Mouse (Mus musculus) adrenal gland, postnatal 25 days (tissue): ENCODE data around the gene Notch4. TPM values are rescaled to one million over a fixed set of nuclear protein-coding genes. Genes with fewer than 3 reads are reported as not detected.

Experiments used
- DNase-seq: peaks from one replicate; pipeline ENCODE4 v3.0.0; 2021; ENCODE audit warnings: mixed read lengths
- total RNA-seq: library from RNA; stranded (reverse); gene quantifications from 2 replicates; pipeline ENCODE4 v1.2.3, GENCODE M21; 2021

Notch4 gene
- total RNA-seq, 1 experiment from 2014 or later: 29.5 TPM

DNA sequence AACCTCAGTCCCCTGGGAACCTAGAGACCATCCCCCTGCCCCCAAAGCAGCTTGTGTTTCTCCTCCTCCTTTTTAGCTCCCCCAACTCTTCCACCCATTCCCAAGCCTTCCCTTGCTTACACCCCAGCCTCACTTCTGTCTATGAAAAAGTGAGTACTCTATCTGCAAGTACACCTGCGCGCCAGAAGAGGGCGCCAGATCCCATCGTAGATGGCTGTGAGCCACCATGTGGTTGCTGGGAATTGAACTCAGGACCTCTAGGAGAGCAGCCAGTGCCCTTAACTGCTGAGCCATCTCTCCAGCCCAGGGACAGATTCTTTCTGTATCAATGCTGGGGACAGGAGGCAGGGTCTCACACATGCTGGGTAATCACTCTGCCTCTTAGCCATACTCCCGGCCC, 7.8 kb downstream of the Notch4 start:
- no peak for DNase-seq

GRCm38 (mm10) chr17:34572361-34572760, 8.3 kb downstream of the Notch4 start:
- DNase-seq: no peak

- DNase-seq: no peak
These were observed 12.5 kb downstream of the Notch4 start for GRCm38 (mm10) chr17:34576577-34576976.

GRCm38 (mm10) chr17:34578070-34578469, 14.0 kb downstream of the Notch4 start:
- DNase-seq: no peak

DNA sequence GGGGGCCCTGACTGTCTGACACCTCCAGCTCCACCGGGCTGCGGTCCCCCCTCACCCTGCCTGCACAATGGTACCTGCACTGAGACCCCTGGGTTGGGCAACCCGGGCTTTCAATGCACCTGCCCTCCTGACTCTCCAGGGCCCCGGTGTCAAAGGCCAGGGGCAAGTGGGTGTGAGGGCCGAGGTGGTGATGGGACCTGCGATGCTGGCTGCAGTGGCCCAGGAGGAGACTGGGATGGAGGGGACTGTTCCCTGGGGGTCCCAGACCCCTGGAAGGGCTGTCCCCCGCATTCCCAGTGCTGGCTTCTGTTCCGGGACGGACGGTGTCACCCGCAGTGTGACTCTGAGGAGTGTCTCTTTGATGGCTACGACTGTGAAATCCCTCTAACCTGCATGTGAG, 18.5 kb downstream of the Notch4 start:
- DNase-seq: no peak

DNA sequence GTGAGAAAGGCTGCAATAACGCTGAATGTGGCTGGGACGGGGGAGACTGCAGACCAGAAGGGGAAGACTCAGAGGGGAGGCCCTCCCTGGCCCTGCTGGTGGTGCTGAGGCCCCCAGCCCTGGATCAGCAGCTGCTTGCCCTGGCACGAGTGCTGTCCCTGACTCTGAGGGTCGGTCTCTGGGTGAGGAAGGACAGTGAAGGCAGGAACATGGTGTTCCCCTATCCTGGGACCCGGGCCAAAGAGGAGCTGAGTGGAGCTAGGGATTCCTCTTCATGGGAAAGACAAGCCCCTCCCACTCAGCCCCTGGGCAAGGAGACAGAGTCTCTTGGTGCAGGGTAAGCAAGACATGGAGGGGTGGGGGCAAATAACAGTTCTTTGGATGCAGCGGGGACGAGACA, 19.3 kb downstream of the Notch4 start:
- DNase-seq: no peak

GRCm38 (mm10) chr17:34583819-34584218, 19.8 kb downstream of the Notch4 start:
- no peak for DNase-seq

DNA sequence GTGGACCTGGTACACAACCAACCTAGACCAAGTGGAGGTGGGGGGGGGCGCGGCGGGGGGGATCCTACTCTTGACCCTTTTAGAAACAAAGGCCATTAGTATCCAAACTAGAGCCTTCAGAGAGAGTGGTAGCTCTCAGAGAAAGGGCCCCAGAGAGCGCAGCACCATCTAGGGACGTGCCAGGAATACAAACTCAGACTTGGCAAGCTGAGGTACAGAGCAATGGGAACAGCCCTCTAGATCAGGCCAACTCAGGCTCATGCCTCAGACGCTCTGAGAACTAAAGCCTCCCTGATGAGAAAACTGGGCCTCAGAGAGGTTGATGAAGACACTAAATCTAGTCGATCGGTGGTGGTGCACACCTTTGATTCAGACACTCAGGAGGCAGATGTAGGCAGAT, 21.1 kb downstream of the Notch4 start:
- DNase-seq: no peak

DNA sequence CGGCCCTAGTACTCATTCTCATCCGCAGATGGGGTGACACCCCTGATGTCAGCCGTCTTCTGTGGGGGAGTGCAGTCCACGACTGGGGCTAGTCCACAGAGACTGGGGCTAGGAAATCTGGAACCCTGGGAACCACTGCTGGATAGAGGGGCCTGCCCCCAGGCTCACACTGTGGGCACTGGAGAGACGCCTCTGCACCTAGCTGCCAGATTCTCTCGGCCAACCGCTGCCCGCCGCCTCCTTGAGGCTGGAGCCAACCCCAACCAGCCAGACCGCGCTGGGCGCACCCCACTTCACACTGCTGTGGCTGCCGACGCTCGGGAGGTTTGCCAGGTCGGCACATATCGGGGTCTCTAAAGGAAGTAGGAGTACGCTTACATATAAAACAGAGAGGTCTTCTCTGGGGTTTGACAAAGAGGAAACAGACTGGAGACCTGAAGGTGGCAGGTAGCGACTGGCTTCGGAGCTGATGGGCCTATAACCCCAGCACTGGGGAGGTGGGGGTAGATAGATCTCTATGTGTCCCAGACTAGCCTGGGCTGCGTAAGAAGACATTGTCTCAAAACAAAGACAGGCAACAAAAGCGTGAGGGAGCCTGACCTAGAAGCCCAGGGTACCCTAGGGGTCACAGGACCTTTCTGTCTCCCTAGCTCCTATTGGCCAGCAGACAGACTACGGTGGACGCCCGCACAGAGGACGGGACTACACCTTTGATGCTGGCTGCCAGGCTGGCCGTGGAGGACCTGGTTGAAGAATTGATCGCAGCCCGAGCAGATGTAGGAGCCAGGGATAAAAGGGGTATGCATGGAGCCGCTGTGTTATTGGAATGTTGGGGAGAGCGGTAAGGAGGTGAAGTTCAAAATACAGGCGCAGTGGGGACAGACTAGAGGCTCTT, 22.1 kb downstream of the Notch4 start:
- no peak for DNase-seq

DNA sequence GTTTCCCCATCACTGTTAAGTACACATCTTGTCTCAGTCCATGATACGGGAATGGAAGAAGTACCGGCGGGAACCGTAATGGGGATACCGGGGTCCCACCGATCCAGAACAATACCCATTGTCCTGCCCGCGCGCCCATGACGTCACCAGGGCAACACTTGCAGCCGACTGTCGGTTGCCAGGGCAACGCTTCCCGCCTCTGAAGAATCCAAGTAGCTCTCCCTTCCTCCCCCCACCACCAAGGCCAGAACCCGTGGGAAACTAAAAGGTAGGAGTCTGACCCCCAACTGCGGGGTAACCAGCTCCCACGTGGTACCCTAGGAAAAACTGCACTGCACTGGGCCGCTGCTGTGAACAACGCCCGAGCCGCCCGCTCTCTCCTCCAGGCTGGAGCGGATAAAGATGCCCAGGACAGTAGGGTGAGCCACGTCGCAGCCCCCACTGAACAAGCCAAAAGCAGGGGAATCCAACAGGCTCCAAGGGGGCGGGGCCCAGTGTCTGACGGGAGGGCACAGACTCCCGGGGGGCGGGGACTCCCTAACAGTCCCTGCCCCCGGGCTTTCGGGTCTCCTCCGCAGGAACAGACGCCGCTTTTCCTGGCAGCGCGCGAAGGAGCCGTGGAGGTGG, 22.8 kb downstream of the Notch4 start:
- peak; percentile 89 for DNase-seq

GRCm38 (mm10) chr17:34587423-34587811, 23.3 kb downstream of the Notch4 start:
- DNase-seq: peak; percentile 98

DNA sequence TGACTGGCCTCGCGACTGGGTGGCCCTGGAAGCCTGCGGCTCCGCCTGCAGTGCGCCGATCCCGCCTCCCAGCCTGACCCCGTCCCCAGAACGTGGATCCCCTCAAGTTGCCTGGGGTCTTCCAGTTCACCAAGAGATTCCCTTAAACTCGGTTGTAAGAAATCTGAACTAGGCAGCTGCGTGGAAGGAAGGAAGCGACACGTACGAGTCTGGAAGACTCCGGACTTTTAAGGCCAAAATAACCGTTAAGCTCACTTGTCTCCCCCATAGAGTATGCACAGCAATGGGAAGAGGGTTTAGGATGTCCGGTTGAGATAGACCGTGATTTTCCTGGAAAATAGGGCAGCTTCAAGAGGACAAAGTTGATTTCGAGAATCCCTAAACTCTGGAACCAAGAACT, 23.7 kb downstream of the Notch4 start:
- no peak for DNase-seq

GRCm38 (mm10) chr17:34588767-34589166, 24.7 kb downstream of the Notch4 start:
- no peak for DNase-seq

- DNase-seq: no peak
These were observed 25.1 kb downstream of the Notch4 start for GRCm38 (mm10) chr17:34589206-34589605.

DNA sequence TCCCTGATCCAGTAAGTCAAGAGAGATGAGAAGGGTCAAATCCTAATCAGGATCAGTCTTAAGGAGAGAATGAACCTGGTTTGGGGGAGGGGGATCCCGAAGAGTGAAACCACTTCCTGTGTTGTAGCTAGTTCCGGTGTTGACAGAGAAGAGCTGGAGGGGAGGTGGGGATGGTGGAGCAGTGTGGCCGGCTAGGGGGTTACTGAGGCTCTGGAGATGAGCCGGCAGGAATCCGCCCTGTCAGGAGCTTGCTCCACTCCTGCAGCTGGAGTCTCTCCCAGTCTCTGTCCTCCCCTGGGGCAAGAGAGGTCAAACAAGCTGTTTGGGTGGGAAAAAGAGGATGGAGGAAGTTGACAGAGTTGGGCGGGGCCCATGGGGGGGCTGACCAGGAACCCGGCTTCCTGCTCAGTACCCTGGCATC, 25.6 kb downstream of the Notch4 start, which contains the start of gene Gpsm3:
Gene Gpsm3 (plus strand): TSS at position 126 of the 421 bp plus-strand sequence.
- no peak for DNase-seq

DNA sequence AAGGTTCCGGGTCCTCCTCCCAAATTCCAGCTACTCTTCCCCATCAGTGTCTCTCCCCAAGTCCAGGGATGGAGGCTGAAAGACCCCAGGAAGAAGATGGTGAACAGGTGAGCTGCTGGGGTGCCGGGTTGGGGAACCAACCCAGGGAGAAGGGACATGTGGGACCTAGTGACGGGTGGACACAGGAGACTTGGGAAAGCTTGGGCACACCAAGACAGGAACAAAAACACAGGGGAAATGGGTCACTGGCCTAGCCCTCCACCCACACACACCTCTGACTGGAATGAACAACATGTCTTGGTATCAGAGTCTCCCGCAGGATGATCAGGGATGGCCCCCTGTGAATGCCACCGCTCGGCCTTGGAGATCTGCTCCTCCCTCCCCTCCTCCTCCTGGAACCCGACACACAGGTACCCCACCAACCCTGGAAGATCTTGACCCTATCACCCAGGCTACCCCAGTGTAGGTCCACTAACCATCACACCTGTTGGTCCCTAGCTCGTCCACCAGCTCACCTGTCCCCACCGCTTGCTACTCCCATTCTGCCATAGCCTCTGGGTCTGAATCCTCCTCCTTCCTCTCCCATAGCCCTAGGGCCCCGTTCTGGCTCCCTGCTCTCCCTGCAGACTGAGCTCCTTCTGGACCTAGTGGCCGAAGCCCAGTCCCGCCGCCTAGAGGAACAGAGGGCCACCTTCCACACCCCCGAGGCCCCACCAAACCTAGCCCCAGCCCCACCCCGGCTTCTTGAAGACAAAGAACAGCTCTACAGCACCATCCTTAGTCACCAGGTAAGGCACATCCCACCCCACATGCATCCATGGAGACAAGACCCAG, 26.3 kb downstream of the Notch4 start:
- DNase-seq: no peak

- no peak for DNase-seq
These were observed 27.2 kb downstream of the Notch4 start, which contains the start of gene Pbx2 for GRCm38 (mm10) chr17:34591029-34591993. TSS of gene Pbx2 (plus strand) at chr17:34591266.

DNA sequence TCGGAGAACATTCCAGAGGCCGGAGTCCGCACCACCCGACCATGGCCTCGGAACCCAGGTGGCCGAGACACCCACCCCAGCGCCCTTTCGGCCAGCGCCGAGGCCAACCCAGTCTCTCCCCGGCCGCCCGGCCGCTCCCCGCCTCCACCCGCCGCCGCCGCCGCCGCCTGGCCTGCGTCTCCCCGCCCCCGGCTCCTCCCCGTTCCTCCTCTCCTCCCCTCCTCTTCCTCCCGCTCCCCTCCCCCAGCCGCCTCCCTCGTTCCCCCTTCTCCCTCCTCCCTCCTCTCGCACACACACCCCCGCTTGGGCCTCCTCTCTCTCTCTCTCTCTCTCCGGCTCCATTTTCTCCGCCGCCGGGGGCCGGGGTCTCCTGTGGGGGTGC, 27.9 kb downstream of the Notch4 start:
- peak; percentile 97 for DNase-seq

DNA sequence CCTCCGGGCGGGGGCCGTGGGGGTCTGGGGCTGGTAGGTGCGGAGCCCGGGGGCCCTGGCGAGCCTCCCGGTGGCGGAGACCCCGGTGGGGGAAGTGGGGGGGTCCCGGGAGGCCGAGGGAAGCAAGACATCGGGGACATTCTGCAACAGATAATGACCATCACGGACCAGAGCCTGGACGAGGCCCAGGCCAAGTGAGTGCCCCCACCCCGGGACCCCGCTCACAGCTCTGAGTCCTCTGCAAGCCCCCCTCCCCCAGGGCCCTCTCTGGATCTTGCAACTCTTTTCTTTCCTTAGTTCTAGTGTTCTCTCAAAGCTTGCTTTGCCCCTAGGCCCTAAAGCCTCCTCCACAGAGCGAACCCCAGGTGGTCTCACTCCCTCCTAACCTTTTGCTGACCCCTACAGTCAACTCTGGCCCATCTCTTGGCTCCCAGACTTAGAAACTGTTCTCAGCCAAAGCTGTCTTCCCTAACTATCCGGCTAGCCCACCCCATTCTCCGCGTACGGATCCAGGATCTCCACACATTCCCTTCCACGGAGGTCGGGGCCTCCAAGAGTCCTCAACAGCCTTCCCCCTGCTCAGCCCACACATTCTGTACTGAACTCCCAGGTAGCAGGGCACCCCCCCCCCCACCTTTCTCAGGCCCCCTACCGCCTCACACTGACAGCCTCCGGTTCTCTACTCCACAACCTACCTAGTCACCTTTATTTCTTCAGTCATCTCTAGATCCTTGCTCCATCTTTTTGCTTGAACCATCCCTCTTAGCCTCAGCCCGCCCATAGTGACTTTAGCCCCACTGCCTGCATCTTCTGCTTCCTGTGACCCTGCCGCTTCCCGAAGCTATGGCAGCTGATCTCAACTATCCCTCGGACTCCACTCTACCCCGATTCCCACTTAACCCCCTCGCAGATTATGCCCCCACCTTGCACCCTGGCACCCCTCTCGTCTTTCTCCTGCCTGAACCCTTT, 28.8 kb downstream of the Notch4 start:
- no peak for DNase-seq
